Mouse (Mus musculus) MN1 (cell line): ENCODE data around the gene Sel1l3.

ENCODE experiments used
- DNase-seq: peaks from one replicate; pipeline ENCODE4 v3.0.0-alpha.2; 2016; ENCODE audit warnings: low spot score

The Sel1l3 gene

DNA sequence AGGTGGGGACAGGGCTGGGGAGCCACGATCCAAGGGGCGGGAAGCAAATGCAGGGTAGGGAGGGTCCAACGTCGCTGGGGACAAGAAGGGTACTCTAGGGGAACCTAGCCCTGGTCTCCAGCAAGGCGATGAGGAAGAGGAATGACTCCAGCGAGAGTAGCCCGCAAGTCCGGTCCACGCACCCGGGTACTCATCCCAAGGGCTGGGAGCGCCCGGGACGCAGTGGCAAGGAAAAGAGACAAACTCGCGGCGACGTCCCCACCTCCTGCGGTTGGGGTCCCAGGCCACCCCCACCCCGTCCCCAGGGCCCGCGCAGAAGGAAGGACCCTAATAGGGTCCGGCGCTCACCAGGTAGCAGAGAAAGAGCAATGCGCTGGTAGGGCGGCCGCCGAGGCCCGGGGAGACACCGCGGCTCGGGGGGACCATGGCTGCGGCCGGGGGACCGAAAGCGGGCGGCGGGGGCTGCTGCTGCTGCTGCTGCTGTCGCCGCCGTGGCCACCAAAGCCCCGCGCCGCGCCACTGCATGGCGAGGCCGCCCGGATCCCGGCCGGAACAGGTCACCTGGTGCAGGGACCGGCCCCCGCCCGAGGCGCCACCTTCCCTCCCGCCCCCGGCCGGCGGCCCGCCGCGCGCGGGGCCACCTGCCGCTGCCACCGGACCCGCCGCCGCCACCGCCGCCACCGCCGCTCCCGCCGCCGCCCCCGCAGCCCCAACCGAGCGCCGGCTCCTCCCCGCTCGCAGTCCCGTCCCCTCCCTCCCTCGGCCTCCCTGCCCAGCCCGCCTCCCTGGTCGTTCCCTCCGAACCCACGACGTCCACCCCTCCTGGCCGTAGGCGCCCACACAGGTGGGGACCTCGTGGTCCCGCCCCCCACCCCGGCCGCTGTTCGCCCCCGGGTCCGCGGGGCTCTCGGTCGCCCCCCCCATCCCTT, 681 bp downstream of the Sel1l3 start:
- peak; percentile 52 for DNase-seq

DNA sequence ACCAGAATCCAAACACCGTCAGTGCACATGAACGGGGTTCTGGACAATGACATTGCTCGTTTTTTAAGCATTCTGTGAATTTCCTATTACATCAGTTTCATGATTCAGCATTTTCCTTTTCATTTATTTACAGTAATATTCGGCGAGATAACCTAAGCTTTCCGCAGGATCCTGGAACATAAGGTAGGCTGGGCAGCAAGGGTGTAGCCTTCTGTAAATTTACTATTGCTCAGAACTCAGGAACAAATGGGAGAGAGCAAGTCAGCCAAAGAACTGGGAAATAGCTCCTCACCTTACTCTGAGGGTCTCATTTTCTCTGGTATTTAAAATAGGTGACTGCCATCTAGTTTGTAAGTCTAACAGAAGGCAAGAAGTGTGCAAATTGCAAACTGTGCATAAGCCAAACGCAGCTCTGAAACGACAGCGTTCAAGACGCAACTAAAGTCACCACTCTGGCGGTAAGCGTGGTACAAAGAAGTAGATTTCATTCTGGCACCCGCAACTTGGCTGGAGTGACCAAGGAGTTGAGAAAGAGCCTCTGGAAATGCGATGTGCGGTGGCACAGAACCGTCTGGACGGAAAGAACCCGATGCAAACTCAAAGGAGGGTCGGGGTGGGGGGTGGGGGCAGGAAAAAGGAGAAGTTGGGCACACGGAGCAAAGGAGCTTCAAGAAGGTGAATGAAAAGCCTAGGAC, 1.5 kb downstream of the Sel1l3 start:
- DNase-seq, result no peak

DNA sequence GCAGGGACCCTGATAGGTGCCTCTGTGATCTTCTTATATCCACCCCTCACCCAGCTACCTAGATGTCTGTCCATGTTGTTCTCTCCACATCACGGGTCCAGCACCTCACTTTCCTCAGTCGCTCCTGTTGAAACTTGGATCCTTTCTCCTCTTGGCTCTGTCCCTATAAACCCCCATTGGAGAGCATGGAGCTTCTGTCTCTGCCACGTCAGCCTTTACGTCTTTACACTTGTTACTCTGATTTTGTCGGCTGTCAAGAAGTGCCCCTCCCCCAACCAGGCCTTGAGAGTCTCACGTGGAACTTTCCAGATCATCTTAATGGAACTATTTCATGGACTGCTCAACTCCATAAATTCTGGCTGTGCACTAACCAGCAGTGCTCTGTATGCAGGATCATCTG, 2.5 kb downstream of the Sel1l3 start:
- no peak for DNase-seq

DNA sequence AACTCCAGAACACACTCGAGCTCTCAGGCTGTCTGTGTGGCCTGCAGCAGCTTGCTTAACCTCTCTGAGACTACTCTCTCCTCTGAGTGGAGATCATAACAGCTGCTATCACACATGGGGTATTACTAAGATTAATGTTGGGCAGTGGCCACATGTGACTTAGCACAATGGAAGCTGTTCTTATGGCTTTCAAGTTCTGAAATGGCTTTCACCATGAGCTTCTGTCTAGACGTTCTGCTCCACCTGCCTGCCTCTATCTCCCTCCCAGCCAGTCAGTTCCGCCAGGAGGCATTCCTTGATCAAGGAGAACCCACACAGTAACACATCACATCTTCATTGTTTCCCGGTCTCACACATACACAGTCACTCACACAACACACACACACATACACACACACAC, 3.2 kb downstream of the Sel1l3 start:
- DNase-seq, result no peak

DNA sequence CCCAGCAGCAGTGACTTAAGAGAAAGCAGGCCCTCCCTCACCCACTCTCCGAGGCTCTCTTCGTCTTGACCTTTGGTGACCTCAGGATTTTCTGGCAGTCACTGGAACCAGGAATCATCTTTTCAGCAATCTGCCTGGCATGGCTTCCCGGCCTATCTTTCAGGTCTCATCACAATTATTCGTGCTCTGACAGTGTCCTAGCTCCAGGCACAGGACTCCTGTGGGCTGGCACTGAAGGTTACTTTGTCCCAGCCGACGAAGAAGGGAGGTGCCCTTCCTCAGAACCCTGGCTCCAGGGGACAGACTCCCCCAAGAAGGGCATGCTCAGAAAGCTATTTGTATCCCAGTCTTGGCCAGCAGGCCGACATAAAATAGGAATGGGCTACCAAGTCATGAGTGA, 4.0 kb downstream of the Sel1l3 start:
- no peak for DNase-seq

DNA sequence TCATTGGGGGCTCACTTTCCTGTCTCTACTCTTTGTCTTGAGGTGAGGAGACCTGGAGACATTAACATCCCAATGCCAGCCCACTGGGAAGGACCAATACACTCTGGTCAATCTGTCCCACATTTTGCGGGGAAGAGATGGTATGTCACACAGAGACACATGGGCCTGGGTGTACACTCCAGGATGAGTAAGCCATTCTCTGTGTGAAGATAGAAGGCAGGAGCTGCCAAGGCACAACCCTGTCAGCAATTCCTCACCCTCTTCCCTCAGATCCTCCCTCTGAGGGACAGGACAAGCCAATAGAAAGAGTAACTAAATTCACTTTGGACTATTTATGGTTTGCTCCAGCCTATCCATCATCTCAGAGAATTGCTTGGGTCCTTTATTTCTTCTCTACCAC, 5.0 kb downstream of the Sel1l3 start:
- DNase-seq, result no peak

DNA sequence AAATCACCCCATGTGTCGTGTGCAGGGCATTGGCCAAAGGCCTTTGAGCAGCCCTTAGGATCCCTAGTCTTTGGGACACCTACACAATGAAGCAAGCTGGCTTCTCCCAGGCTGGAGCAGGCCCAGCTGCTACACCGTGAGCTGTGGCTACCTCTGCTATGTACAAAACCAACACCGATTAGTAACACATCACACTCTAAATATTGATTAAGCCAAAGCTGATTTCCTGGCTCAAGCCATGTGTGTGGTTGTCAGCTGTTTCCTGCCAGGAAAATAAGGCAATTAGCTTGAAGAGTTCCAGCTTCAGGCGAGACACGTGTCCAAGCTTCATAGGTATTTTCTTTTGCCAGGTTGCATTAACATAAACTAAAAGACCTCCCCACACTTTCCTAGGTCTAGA, 7.2 kb downstream of the Sel1l3 start:
- no peak for DNase-seq

DNA sequence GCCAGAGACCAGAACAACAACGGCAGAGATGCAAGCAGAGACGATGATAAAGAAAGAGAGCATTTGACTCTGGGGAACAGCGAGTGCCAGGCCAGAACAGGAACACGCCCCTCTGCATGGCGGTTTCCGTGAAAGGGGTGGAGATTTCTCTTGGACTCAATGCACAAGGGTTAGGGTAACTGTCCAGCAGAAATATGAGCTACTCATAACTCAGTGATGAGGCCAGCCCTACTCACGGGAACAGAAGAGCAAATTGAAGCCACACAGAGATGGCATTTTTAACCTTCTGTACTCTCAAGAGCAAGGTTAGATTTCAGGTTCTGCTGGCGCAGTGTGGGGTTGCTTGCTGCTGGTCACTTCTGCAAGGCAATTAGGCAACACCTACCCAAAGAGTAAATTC, 11.0 kb downstream of the Sel1l3 start:
- no peak for DNase-seq

DNA sequence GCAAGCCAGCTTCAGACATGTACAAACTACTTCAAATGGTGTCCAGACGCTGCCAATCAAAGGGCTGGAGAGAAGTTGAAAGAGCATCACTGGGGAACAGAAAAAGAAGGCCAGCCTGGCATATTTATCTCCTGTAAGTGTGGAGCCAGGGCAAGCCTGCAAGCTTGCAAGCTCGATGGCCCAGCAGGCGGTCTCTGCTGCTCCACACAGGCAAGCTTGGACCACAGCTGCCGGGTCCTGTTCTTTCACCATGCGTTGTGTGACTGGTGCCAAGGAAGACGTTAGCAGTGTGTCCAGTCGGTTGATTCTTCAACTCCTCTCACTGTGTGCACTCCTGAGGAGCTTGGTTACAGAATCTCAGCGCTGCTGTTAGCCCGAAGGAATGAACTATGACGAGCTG, 12.9 kb downstream of the Sel1l3 start:
- no peak for DNase-seq

DNA sequence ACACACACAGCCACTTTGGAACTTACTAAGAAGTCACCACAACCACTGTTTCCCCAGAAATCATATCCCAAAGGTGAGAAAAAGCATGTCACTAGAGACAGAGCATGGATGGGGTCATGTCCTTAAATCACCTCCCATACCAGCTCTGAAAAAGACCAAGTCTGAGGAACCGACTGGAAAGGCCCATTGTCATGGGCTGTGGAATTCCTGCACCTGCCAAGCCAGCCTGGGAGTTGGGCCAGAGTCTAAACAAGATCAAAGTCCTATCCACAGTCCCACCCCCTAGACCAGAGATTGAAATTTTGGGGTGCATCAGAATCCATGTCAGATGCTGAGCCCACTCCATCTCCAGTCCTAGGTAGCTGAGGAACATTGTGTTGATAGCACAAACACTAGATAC, 15.3 kb downstream of the Sel1l3 start:
- no peak for DNase-seq

DNA sequence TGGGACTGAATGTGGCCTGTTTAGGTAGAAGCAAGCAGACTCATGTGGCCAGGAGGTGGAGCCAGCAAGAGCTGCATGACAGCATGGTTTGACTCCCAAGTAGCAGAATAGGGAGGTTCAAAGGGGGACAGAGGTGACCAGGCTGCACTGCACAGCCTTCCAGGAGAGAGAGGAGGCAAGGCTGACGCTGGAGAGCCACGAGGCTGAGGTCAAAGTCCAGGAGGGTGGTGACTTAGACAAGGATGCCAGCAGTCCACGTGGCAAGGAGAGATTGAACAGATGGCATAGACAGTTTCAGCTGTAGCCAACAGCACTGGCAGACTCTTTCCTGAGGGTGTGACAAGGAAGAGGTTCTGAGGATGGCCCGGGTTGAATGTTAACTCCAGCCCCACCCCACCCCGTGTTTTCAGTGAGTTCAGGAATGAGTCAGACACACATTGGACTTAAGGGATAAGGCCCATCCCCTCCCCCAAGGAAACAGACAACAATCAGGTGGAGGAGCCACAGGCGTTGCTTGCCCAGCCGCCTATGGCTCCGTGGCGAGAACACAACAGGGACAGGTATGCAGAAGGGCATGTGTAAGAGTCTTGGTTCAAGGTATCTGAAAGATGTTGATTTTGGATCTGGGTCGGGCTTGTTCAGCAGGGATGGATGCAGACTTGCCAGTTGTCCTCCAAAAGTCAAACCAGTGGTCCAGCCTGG, 17.2 kb downstream of the Sel1l3 start:
- peak; percentile 63 for DNase-seq

DNA sequence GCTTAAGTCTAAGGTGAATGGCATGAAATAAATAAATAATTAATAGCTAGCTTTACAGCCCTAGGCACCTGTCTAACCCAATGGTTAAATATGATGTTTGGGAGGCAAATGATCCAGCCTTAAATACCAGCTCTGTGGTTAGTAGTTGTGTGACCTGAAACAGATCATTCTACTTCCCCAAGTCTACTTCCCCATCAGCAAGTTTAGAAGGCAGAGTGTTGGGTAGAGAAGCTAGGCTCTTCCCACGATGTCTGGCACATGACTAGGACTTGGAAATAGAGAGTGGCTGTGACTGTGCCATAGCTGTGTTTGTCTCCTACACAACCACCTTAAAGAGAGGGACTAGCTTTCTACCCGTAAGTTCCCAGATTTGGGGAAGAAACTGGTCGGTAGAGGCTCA, 18.9 kb downstream of the Sel1l3 start:
- no peak for DNase-seq

DNA sequence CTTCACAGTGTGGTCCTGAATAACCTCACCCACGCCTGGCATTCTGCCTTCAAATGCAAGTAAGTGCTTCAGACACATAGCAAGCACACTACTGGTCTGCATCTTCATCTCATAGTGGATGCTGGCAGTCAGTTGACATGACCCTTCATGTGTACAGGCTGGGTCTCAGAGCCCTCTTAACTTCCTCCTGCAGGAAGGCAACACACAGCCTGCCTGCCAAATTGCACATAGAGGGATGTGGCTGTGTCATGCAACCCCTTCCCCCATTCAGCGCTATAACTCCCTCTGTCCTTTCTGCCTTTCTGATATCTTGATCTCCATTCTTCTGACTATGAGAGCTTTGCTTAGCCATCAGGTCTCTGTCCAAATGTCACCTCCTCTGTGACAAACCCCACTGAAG, 19.3 kb downstream of the Sel1l3 start:
- no peak for DNase-seq

DNA sequence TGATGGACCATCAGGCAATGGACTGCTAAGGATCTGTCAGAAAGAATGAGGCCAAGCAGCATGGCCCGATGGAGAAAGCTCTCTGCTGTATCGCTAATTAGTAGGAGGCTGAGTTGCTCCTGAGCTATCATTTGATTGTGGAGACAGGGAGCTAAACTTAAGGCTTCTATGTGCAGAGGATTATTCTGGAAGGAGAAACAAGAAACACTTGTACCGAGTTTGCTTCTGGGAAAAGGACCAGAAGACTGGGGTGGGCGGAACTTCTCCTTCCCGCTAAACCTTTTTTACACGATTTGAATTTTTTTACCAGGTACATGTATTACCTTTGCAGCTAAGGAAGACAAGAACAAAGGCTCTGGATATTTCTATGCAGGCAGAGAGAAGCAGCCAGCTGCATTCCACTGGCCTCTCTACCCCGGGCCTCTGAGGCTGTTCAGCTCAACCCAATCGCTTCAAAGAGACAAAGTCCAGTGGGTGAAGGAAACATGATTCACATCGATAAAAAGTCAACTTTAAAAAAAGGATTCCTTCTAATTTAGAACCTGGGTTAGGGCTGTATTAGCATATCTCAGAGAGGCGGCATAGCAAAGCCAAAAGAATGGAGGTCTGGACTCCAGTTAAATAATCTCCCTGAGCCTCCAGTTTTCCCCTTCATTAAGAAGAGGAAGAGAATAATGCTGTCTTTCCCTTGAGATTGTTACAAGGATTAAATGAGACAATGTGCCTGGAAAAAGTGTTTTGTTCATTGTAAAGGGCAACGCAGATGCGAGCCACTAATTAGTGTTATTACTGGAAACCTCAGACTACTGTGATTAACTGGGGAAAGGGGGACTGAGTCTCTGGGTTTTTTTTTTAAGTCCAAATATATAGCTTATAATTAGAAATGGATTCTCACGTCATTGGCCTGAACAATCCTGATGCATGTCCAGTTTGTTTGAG, 20.4 kb downstream of the Sel1l3 start:
- DNase-seq, result no peak

DNA sequence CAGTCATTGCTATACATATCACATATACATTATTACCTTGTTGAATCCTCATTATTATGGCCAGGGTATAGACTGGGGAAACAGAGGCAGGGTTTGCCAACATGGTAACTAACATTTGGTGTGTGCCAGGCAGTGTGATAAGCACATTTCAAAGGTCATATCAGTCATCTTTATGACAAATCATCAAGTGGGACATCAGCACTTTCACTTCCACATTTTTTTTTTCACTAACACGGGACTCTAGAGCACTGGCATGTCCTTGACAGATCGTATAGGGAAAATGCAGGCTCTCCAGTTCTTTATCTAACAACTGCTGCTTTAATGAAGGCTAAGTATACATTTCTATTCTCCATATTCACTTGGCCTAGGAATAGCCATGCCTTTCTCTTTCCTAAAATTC, 25.1 kb downstream of the Sel1l3 start:
- DNase-seq, result no peak

DNA sequence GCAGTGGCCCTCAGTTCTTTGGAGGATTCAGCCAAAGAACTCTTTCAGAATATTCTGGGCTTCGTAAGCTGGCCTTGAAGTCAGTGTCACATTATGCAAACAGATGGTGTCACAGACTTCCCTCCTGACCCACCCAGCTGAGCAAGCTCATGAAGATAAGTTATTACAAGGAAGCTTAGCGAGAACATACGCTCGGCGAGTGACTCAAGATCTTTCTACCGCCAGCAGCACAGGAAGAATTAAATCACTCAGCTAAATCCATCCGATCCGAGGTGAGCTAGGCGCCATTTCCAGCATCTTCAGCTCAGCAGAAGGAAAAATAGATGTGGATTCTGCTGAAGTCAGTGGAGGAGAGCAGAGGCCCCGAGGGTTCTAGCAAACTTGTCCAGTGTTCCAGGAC, 26.5 kb downstream of the Sel1l3 start:
- no peak for DNase-seq

DNA sequence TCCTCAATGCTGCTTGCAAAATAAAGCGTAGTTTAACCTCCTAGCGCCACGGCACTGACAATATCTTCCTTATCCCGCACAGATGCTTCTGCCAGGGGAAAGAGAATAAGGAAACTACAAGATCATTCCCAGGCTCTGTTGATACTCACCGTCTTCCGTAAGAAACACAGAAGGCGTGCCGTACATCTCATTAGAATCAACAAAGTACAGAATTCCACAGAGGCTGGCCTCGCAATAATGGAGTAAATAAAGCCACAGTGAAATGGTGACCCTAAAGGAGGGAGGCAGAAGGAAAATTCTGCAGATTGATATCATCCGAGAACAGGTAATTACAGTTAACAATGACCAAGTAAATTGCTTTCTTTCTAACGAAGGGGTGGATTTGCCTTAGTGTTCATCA, 27.9 kb downstream of the Sel1l3 start:
- DNase-seq, result no peak

DNA sequence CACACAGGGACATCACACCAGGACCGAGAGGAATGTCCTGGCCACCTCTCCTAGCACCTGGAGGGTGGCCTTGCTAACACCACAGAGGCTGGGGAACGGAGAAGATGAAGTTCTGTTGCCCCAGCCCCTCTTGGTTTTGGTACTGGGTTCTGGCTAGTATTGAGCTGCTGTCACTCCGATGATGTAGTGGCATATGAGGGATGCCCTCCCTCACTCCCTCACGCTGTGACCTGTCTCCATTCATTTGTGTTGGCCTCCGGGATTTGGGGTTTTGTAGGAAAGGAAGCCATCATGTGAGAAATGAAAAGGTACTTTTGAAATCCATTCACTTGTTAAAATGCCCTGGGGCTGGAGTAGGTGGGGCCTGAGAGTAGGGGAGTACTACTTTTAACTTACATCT, 33.8 kb downstream of the Sel1l3 start:
- DNase-seq, result no peak

DNA sequence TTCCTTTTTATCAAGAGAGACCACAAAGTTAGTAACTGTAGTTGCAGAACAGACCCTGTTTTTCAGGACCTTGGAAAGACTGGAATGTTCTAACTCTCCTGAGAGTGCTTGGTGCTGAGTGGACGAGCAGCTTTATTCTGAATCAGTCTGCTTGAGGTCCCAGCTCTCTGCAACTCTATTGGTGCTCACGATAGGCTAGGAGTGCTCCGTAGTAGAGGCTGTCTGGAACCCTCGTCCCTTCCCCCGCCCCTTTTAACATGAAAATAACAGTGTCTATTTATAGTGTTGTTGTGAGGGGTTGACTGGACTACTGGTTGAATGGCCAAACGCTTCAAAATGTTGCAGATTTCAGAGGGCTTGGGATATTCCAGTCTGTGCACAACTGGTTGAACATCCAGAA, 37.0 kb downstream of the Sel1l3 start:
- DNase-seq, result no peak

DNA sequence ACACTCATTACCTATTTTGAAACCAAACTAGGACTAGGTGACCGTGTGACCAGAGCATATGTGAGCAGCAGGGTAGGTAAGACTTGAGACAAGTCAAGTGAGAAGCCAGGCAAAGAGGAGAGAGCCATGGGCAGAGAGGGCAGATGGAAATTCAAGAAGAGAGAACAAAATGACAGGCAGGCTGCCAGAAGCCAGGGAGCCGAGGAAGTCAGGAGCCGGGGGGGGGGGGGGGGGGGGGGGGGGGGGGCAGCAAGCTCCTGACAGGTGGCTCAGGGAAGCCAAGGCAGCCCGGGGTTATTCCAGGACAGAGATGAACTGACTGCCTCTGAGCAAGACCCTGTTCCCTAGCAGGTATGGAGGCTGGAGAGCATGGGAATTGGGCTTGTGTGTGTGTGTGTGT, 37.7 kb downstream of the Sel1l3 start:
- DNase-seq, result no peak

DNA sequence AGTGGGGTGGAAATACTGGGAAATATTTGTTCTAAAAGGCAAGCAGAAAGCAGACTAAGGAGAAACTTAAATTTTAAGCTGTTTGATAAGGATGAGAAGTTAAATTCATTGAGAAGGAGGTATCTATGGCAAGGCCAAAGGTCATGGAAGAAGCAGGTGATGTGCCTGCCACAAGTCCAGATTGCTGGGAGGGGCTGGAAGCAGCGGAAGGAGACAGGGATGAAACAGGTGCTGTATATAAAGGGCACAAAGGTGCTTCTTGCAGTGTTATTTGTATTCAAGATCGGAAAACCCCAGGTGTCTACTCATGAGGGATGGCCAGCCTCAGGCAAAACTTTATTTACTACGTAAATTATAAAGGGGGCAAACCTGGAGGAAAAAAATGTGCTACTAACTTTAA, 38.5 kb downstream of the Sel1l3 start:
- no peak for DNase-seq

DNA sequence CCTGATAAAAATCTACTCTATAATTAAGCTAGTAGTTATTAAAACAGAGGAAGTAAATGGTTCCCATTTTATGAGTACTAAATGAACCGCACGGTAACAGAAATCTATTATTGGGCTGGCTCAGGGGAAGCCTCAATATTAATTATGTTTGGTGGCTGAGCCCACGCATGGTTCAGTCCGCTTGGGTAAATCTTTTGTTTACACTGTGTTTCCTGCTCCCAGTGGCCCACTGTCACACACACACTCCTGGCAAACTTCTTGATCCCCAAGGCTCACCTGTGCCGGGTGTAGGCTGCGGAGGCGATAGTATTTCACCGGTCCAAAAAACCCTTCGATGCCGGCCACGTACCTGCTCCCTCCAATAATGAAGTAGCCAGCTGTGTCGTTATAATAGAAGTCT, 39.3 kb downstream of the Sel1l3 start:
- no peak for DNase-seq
